Mouse (Mus musculus): ENCODE measurements around the gene Bcas2. TPM values are rescaled to one million over a fixed set of nuclear protein-coding genes. Genes with fewer than 3 reads are reported as not detected.

The Bcas2 gene
- polyA plus RNA-seq, 1 experiment: 71.4 TPM

- TF ChIP-seq POLR2AphosphoS2 (IDR thresholded peaks at IDR 0.05; ENCODE audit: insufficient read length, low read depth): no peak
- Histone ChIP-seq H3K79me2 (ENCODE audit: control insufficient read depth, insufficient read depth) (no peaks in the 10 kb centered on the region), H3K4me3 (no peak overlapping the region), H3ac (ENCODE audit: control insufficient read depth, insufficient read length) (no peak overlapping the region), H3K27me3 (ENCODE audit: control insufficient read depth, insufficient read depth, insufficient read length) (no peaks in the 10 kb centered on the region), H3K4me2 (ENCODE audit: low read depth) (no peak overlapping the region), H3K36me3 (ENCODE audit: control insufficient read depth, insufficient read depth) (no peaks in the 10 kb centered on the region)
Measured at GRCm38 (mm10) chr3:103221435-103221834, 50.0 kb downstream of the Bcas2 start.

- Histone ChIP-seq H3K4me3 (no peak overlapping the region), H3K36me3 (ENCODE audit: control insufficient read depth, insufficient read depth) (no peaks in the 10 kb centered on the region), H3ac (ENCODE audit: control insufficient read depth, insufficient read length) (no peak overlapping the region), H3K27me3 (ENCODE audit: control insufficient read depth, insufficient read depth, insufficient read length) (no peaks in the 10 kb centered on the region), H3K4me2 (ENCODE audit: low read depth) (no peak overlapping the region), H3K79me2 (ENCODE audit: control insufficient read depth, insufficient read depth) (no peaks in the 10 kb centered on the region)
- TF ChIP-seq USF1 (IDR thresholded peaks at IDR 0.05; ENCODE audit: low read depth) (no peak), SRF (IDR thresholded peaks at IDR 0.05; ENCODE audit: control insufficient read depth, insufficient read length, low read depth) (no peak), E2F4 (IDR thresholded peaks at IDR 0.05; ENCODE audit: insufficient read depth) (no peak), CEBPB (IDR thresholded peaks at IDR 0.05; ENCODE audit: insufficient read depth, poor library complexity, severe bottlenecking) (no peak), POLR2AphosphoS2 (IDR thresholded peaks at IDR 0.05; ENCODE audit: insufficient read length, low read depth) (no peak), MYOG (IDR thresholded peaks at IDR 0.05; ENCODE audit: control insufficient read depth in 1 of 3, insufficient read depth in 1 of 3, insufficient read length in 2 of 3, low read depth in 2 of 3) (no peak), TCF12 (IDR thresholded peaks at IDR 0.05; ENCODE audit: insufficient read depth, poor library complexity, severe bottlenecking) (no peak), REST (IDR thresholded peaks at IDR 0.05; ENCODE audit: insufficient read depth, insufficient read length) (no peak), POLR2A (IDR thresholded peaks at IDR 0.05; ENCODE audit: insufficient read length, low read depth) (no peak), MYOD1 (IDR thresholded peaks at IDR 0.05; ENCODE audit: control insufficient read depth in 1 of 3, insufficient read length in 2 of 3, low read depth in 2 of 3) (no peak), TCF3 (IDR thresholded peaks at IDR 0.05; ENCODE audit: insufficient read length, low read depth) (no peak), MAX (IDR thresholded peaks at IDR 0.05; ENCODE audit: low read depth) (no peak)
Measured at GRCm38 (mm10) chr3:103223752-103224151, 52.3 kb downstream of the Bcas2 start.

- no peak overlapping the region for H3K4me2 ChIP-seq (ENCODE audit: low read depth)
- H3K27me3 ChIP-seq (ENCODE audit: control insufficient read depth, insufficient read depth, insufficient read length): no peaks in the 10 kb centered on the region
- TF ChIP-seq MAX (IDR thresholded peaks at IDR 0.05; ENCODE audit: low read depth) (no peak), TCF3 (IDR thresholded peaks at IDR 0.05; ENCODE audit: insufficient read length, low read depth) (no peak), CEBPB (IDR thresholded peaks at IDR 0.05; ENCODE audit: insufficient read depth, poor library complexity, severe bottlenecking) (no peak), REST (IDR thresholded peaks at IDR 0.05; ENCODE audit: insufficient read depth, insufficient read length) (no peak), MYOG (IDR thresholded peaks at IDR 0.05; ENCODE audit: control insufficient read depth in 1 of 3, insufficient read depth in 1 of 3, insufficient read length in 2 of 3, low read depth in 2 of 3) (no peak), E2F4 (IDR thresholded peaks at IDR 0.05; ENCODE audit: insufficient read depth) (no peak), POLR2AphosphoS2 (IDR thresholded peaks at IDR 0.05; ENCODE audit: insufficient read length, low read depth) (no peak), MYOD1 (IDR thresholded peaks at IDR 0.05; ENCODE audit: control insufficient read depth in 1 of 3, insufficient read length in 2 of 3, low read depth in 2 of 3) (no peak), USF1 (IDR thresholded peaks at IDR 0.05; ENCODE audit: low read depth) (no peak), TCF12 (IDR thresholded peaks at IDR 0.05; ENCODE audit: insufficient read depth, poor library complexity, severe bottlenecking) (no peak), SRF (IDR thresholded peaks at IDR 0.05; ENCODE audit: control insufficient read depth, insufficient read length, low read depth) (no peak), POLR2A (IDR thresholded peaks at IDR 0.05; ENCODE audit: insufficient read length, low read depth) (no peak)
- no peaks in the 10 kb centered on the region for H3K79me2 ChIP-seq (ENCODE audit: control insufficient read depth, insufficient read depth)
- no peak overlapping the region for H3K4me3 ChIP-seq
- no peak overlapping the region for H3ac ChIP-seq (ENCODE audit: control insufficient read depth, insufficient read length)
- no peaks in the 10 kb centered on the region for H3K36me3 ChIP-seq (ENCODE audit: control insufficient read depth, insufficient read depth)
Measured at GRCm38 (mm10) chr3:103224231-103224765, 52.8 kb downstream of the Bcas2 start.

GRCm38 (mm10) chr3:103227729-103228128 is 56.3 kb downstream of the Bcas2 start:
- TF ChIP-seq E2F4 (IDR thresholded peaks at IDR 0.05; ENCODE audit: insufficient read depth) (no peak), POLR2A (IDR thresholded peaks at IDR 0.05; ENCODE audit: insufficient read length, low read depth) (no peak), POLR2AphosphoS2 (IDR thresholded peaks at IDR 0.05; ENCODE audit: insufficient read length, low read depth) (no peak), TCF3 (IDR thresholded peaks at IDR 0.05; ENCODE audit: insufficient read length, low read depth) (no peak), MYOD1 (IDR thresholded peaks at IDR 0.05; ENCODE audit: control insufficient read depth in 1 of 3, insufficient read length in 2 of 3, low read depth in 2 of 3) (no peak)
- H3ac ChIP-seq (ENCODE audit: control insufficient read depth, insufficient read length): no peak overlapping the region
- H3K4me2 ChIP-seq (ENCODE audit: low read depth): no peak overlapping the region
- no peak overlapping the region for H3K4me3 ChIP-seq
- no peaks in the 10 kb centered on the region for H3K79me2 ChIP-seq (ENCODE audit: control insufficient read depth, insufficient read depth)
- H3K36me3 ChIP-seq (ENCODE audit: control insufficient read depth, insufficient read depth): no peaks in the 10 kb centered on the region
- no peaks in the 10 kb centered on the region for H3K27me3 ChIP-seq (ENCODE audit: control insufficient read depth, insufficient read depth, insufficient read length)

Other genes with a start within 250 kb of the Bcas2 start
- 0.17 TPM for gene Sycp1, start 235.6 kb upstream of the Bcas2 start, polyA plus RNA-seq (2012; fragmentation: generic; extraction: Trizol)
- gene Nr1h5, start 207.5 kb upstream of the Bcas2 start, polyA plus RNA-seq (2012; fragmentation: generic; extraction: Trizol): 0.17 TPM
- 27.0 TPM for gene Sike1, start 175.9 kb upstream of the Bcas2 start, polyA plus RNA-seq (2012; fragmentation: generic; extraction: Trizol)
- gene Csde1, start 151.2 kb upstream of the Bcas2 start, polyA plus RNA-seq (2012; fragmentation: generic; extraction: Trizol): 112 TPM
- 44.5 TPM for gene Nras, start 113.4 kb upstream of the Bcas2 start, polyA plus RNA-seq (2012; fragmentation: generic; extraction: Trizol)
- 2.4 TPM for gene Ampd1, start 97.6 kb upstream of the Bcas2 start, polyA plus RNA-seq (2012; fragmentation: generic; extraction: Trizol)
- gene Dennd2c, start 69.1 kb upstream of the Bcas2 start, polyA plus RNA-seq (2012; fragmentation: generic; extraction: Trizol): 2.4 TPM
- gene Trim33, start 107.6 kb downstream of the Bcas2 start, polyA plus RNA-seq (2012; fragmentation: generic; extraction: Trizol): 5.6 TPM

Data from myocyte (in vitro differentiated cells).